Mouse (Mus musculus) mesoderm, embryonic 11.5 days (tissue): ENCODE results near the gene Coa7.

ENCODE experiments used
- DNase-seq: peaks from one replicate; pipeline ENCODE4 v3.0.0-alpha.2; 2012; ENCODE audit warnings: low read depth, low spot score

Coa7 gene

GRCm38 (mm10) chr4:108327730-108328484 is at the start of gene Coa7:
Coa7 (plus strand) TSS chr4:108328140.
- peak; percentile 97 for DNase-seq

DNA sequence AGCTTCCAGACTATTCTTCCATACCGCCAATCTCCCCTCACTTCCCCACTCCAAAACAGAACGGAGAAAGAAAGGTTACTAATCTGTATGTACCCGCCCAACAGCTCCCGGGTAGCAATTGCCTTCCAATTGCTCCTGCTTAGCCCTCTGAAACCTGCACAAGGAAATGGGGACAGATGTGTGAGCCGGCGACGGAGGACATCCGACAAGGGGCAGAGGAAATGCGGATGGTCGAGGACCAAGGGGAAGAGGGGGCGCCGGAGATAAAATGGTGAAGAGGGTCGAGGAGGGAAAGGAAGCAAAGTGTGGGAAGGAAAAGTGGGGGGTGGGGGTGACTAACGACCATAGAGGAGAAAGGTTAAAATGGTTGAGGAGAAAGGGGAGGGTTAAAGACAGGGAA is 27.7 kb upstream of the Coa7 start:
- DNase-seq = no peak

DNA sequence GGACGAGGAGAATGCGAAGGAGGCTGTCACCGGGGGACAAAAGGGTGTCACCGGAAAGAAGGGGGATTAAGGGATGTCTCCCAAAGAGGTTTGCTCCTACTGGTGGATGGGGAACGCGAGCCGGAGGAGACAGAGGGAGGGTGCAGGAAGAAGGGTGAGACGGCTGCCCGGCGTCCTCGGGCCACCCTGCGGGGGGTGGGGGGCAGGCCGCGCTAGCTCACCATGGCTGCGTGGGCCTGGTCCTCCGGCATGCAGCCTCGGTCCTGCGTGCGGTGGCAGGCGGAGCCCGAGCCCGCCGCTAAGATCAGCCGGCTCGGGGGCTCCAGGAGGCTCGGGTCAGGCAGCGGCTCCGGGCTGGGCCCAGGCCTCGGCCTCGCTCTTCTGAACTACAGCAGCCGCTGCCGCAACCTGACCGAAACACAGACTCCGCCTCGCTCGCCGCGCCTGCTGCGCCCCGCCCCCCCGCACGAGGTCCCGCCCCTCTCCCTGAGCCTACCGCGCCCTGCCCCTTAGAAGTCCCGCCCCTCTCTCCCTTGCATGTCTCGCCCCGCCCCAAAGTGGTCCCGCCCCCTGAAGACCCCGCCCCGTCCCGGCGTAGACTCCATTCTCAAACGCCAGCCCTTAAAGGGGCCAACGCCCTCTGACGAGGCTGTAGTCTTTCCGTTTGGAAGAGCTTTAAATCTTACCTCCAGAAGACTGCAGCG is 27.1 kb upstream of the Coa7 start, which contains the start of gene Zyg11b:
TSS of gene Zyg11b (minus strand) at position 427 of the 704 bp plus-strand sequence.
- peak; percentile 95 for DNase-seq

DNA sequence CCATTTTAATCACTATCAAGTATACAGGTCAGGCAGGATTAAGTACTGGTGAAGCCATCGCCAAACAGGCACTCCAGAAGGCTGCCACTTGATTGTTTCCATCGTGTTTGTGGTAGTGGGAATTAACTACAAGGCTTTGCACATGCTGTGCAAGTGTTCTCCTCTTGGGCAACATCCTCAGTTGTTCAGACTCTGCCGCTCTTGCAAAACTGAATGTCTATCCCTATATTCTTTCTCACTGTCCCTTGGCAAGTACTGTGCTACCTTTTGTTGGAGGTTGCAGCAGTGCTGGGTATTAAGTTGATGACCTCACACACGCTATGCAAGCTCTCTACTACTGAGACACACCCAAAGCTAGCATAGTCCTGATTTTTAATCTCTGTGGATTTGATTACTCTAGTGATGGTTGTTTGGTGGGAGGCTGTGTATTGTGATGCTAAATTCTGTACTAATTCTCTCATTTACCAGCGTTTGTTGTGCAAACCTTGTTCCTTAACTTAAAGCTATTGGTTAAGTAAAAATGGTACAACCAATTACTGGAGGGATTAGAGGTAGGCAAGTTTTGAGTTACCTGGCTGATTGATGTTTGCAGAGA is 25.5 kb upstream of the Coa7 start:
- no peak for DNase-seq

GRCm38 (mm10) chr4:108310706-108311105 is 17.2 kb upstream of the Coa7 start:
- no peak for DNase-seq

- DNase-seq = no peak
These were observed 13.9 kb upstream of the Coa7 start for GRCm38 (mm10) chr4:108314041-108314440.

- no peak for DNase-seq
These were observed 10.0 kb upstream of the Coa7 start for GRCm38 (mm10) chr4:108317656-108318605.

- DNase-seq = no peak
These were observed 9.0 kb upstream of the Coa7 start for GRCm38 (mm10) chr4:108318649-108319615.

GRCm38 (mm10) chr4:108319747-108320146 is 8.2 kb upstream of the Coa7 start:
- DNase-seq = no peak

GRCm38 (mm10) chr4:108320627-108321380 is 7.1 kb upstream of the Coa7 start:
- no peak for DNase-seq

DNA sequence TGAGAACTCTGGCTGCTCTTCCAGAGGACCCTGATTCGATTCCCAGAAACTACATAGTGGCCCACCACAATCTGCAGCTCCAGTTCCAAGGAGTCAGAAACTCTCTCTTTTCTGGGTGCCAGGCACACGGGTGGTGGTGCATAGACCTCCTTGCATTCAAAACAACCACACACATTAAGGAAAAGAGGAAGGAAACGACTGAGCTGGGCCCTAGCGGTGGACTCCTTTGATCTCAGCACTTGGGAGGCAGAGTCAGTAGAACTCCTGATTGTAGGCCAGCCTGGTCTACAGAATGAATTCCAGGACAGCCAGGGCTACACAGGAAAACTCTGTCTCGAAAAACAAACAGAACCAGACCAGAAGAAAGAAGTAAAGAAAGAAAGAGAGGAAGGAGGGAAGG is 4.4 kb upstream of the Coa7 start:
- no peak for DNase-seq

DNA sequence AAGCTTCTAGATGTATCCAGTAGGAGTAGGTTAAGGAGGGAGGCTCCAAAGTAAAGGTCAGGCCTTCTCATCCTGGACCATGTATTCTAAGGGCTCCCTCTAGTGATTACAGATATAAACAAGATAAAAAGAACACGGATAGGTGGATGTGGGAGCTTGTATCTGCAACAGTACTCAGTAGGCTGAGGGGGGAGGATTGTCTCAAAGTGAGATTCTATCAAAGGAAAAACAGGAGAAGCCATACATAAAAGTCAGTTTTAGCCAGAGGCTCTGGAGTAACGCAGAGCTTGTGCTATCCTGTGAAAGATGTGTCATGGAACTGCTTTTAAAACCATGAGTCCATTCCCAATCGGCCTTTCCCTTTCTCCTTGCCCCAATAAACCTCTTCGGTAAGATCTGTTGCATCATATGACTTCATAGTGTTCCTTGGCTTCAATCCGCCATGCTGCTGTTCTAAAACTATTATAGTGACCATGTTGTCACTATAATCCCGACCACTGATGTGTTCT is 815 bp upstream of the Coa7 start:
- peak; percentile 39 for DNase-seq

DNA sequence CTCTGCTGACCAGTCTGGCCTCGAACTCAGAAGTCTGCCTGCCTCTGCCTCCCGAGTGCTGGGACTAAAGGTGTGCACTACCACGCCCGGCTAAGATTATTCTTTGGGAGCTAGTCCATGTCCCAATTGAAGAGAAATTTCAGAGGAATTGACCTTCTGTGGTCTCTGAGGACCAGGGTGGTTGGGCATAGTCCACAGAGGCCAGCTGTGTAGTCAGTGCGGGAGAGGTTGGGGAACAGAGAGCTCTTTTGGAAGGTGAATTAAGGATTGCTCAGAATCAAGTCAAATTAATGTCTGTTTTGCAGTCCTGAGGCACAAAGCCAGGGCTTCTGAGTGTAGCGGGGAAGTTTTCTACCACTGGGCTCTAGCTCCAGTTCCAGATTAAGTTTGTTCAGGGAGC is 1.9 kb downstream of the Coa7 start:
- DNase-seq = no peak

DNA sequence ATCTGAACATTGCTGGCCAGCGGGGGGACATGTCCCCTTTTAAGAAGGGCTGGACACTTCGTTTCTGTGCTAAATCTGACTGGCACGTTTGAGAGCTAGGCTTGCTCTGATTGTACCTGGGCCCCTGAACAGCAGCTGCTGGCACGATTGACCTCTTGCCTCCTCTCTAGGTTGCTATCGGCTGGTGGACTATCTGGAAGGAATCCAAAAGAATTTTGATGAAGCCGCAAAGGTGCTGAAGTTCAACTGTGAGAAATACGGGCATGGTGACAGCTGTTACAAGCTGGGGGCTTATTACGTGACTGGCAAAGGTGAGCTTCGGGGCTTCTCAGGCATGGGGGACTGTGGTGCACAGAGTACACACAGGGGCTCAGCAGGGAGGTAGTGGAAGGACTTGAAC is 4.1 kb downstream of the Coa7 start:
- DNase-seq = no peak

- no peak for DNase-seq
These were observed 7.5 kb downstream of the Coa7 start for GRCm38 (mm10) chr4:108335413-108335812.

GRCm38 (mm10) chr4:108336765-108337164 is 8.8 kb downstream of the Coa7 start:
- no peak for DNase-seq

GRCm38 (mm10) chr4:108337817-108338216 is 9.9 kb downstream of the Coa7 start:
- DNase-seq = no peak

DNA sequence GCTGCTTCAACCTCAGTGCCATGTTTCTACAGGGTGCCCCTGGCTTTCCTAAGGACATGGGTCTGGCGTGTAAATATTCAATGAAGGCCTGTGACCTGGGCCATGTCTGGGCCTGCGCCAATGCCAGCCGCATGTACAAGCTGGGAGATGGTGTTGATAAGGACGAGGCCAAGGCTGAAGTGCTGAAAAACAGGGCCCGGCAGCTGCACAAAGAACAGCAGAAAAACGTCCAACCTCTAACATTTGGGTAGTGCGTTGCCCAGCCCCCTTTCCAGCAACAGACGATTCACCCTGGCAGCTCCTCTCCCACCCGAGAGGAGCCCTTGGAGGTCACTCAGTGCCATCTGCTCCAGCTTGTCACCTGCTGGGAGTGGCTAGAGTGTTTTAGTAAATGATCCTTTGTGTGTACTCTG is 10.4 kb downstream of the Coa7 start:
- no peak for DNase-seq

DNA sequence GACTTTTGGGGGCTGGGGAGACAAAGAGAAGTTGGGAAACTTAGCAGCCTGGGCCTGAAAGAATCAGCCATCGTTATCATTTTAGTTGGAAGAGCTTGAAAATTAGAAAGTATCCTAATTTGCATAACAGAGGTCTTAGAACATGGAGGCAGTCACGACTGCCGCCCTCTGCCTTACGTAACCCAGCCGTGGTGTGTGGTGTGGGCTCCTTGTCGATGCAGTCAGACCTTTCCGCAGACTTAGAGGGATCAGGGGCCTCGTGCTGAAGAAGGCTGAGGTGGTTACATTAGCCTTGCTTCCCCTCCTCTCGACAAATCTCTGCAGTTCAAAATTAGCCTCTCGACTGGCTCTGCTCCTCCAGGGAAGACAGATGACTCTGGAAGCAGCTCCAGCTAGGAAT is 10.9 kb downstream of the Coa7 start:
- DNase-seq = no peak
